Mouse (Mus musculus): ENCODE results near the gene Ehhadh. TPM values are rescaled to one million over a fixed set of nuclear protein-coding genes. Genes with fewer than 3 reads are reported as not detected.
A peak's percentile ranks its signal among the peaks of the same experiment; 100 is the strongest.

The Ehhadh gene
- polyA plus RNA-seq (2012; rRNA removed), result 3.0 and 4.3 TPM in 2 replicates

DNA sequence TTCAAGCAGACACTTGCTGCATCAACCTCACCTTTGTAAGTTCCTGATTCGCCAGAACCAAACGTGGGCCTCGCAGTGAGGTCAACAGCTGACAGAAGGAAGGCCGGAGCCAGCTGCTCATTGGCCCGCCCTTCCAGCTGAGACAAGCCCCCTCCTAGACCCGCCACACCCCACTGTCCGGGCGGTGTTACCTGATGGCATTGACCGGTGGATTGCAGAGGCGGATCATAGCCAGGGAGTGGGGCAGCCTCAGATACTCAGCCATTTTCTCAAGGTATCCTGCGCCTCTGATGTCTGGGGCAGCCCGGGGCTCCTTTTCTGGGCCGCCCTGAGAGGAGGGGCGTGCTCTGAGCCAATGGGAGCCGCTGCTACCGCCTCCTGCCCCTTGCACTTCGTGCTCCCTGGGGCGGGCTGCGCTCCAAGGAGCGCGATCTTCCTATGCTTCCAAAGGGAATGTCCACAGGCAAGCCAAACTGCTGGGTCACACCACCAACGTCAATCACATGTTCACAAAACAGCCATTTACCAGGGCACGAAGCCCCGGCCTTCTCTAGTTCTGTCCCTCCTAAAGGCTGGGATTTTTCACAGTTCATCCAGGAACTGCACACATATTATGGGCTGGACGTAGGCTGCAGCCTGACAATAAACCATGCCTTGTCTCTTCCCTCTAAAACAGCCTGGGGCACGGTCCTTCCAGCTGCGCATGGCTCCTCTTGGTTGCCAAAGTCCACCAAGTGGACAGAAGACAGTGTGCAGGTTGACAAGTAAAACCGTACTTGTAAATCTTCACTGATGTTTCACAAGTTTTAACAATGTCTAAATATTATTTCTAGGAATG, at the start of gene Ehhadh:
TSS of gene Ehhadh (minus strand) at position 292 of the 838 bp plus-strand sequence.
- no peak for TF ChIP-seq CTCF (IDR thresholded peaks at IDR 0.05; ENCODE audit: insufficient read depth, low read length)
- TF ChIP-seq POLR2A (IDR thresholded peaks at IDR 0.05; ENCODE audit: borderline replicate concordance, extremely low read depth, low read depth, low read length), result peak; percentile 51; the same call in 1 of the 2 replicates
- WGBS, result 5% methylated on average over 28 of the region's 28 CpGs
- Histone ChIP-seq H3K4me1 (ENCODE audit: control insufficient read depth, insufficient read depth, low read length) (0 out of 2 replicates have a peak, but pooled peaks cover 2% of the 10 kb centered on the region), H3K4me3 (replicated peaks; ENCODE audit: extremely low read depth, low read depth, low read length) (peak within 1 kb of the TSS; percentile 94)
- DNase-seq, result peak; percentile 75

DNA sequence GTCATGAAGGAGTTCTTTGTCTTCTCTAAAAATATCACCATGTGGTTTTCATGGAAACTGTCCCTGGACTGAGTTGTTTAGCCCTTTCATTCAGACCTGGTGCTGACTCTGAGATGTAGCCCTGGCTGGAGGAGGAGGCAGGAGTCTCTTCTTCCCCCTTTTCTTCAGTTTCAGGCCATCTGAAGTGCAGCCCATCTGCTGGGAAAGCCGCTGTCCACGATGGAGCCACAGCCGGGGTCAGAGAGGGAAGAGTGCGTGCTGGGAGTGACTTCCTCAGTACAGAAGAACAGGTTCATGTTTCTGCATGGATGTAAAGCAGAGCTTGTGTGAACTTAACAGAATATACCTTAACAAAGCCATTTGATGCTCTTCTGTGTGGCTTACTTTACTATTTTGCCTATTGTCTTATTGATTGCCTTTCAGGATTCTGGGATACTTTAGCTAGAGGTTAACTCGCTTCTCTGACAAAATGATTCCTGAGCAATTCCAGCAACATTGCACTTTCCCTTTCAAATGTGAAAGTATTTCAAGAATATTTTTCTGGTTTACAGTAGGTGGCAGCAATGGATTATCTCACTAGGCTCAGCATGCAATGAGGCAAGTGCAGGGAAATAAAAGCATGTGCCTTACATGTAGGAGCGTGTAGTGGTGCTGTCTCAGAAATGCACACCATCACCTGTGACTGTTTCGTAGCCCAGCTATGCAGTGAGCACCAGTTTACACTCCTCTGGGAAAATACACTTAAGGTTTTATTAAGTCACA, 48.9 kb upstream of the Ehhadh start:
- H3K4me1 ChIP-seq (ENCODE audit: control insufficient read depth, insufficient read depth, low read length), result peaks cover 4% of the 10 kb centered on the region; the same call in 1 of the 2 replicates
- DNase-seq, result no peak
- no peak for TF ChIP-seq POLR2A (IDR thresholded peaks at IDR 0.05; ENCODE audit: borderline replicate concordance, extremely low read depth, low read depth, low read length)
- TF ChIP-seq CTCF (IDR thresholded peaks at IDR 0.05; ENCODE audit: insufficient read depth, low read length), result peak; percentile 9; the same call in 1 of the 2 replicates
- WGBS, result 26% methylated on average over 7 of the region's 7 CpGs
- H3K4me3 ChIP-seq (replicated peaks; ENCODE audit: extremely low read depth, low read depth, low read length), result no peak overlapping the region

- TF ChIP-seq POLR2A (IDR thresholded peaks at IDR 0.05; ENCODE audit: borderline replicate concordance, extremely low read depth, low read depth, low read length) (no peak), CTCF (IDR thresholded peaks at IDR 0.05; ENCODE audit: insufficient read depth, low read length) (no peak)
- Histone ChIP-seq H3K4me3 (replicated peaks; ENCODE audit: extremely low read depth, low read depth, low read length) (no peak overlapping the region), H3K4me1 (ENCODE audit: control insufficient read depth, insufficient read depth, low read length) (peaks cover 4% of the 10 kb centered on the region; the same call in 1 of the 2 replicates)
- 33% methylated on average over 7 of the region's 7 CpGs for WGBS
- no peak for DNase-seq
Observed at GRCm38 (mm10) chr16:21835584-21835931, 48.0 kb upstream of the Ehhadh start.

GRCm38 (mm10) chr16:21834866-21835583, 47.4 kb upstream of the Ehhadh start:
- WGBS, result 77% methylated on average over 8 of the region's 8 CpGs
- TF ChIP-seq POLR2A (IDR thresholded peaks at IDR 0.05; ENCODE audit: borderline replicate concordance, extremely low read depth, low read depth, low read length), result no peak
- no peak for TF ChIP-seq CTCF (IDR thresholded peaks at IDR 0.05; ENCODE audit: insufficient read depth, low read length)
- DNase-seq, result no peak
- Histone ChIP-seq H3K4me3 (replicated peaks; ENCODE audit: extremely low read depth, low read depth, low read length) (no peak overlapping the region), H3K4me1 (ENCODE audit: control insufficient read depth, insufficient read depth, low read length) (peaks cover 4% of the 10 kb centered on the region; the same call in 1 of the 2 replicates)

GRCm38 (mm10) chr16:21833970-21834369, 46.4 kb upstream of the Ehhadh start:
- no peak overlapping the region for H3K4me3 ChIP-seq (replicated peaks; ENCODE audit: extremely low read depth, low read depth, low read length)
- 82% methylated on average over 10 of the region's 10 CpGs for WGBS
- no peak for DNase-seq
- H3K4me1 ChIP-seq (ENCODE audit: control insufficient read depth, insufficient read depth, low read length), result peaks cover 4% of the 10 kb centered on the region; the same call in 1 of the 2 replicates
- TF ChIP-seq CTCF (IDR thresholded peaks at IDR 0.05; ENCODE audit: insufficient read depth, low read length), result no peak
- no peak for TF ChIP-seq POLR2A (IDR thresholded peaks at IDR 0.05; ENCODE audit: borderline replicate concordance, extremely low read depth, low read depth, low read length)

GRCm38 (mm10) chr16:21833469-21833868, 45.9 kb upstream of the Ehhadh start:
- DNase-seq, result no peak
- TF ChIP-seq POLR2A (IDR thresholded peaks at IDR 0.05; ENCODE audit: borderline replicate concordance, extremely low read depth, low read depth, low read length) (no peak), CTCF (IDR thresholded peaks at IDR 0.05; ENCODE audit: insufficient read depth, low read length) (no peak)
- Histone ChIP-seq H3K4me3 (replicated peaks; ENCODE audit: extremely low read depth, low read depth, low read length) (no peak overlapping the region), H3K4me1 (ENCODE audit: control insufficient read depth, insufficient read depth, low read length) (peaks cover 4% of the 10 kb centered on the region; the same call in 1 of the 2 replicates)
- 60% methylated on average over 1 of the region's 1 CpGs for WGBS

- TF ChIP-seq CTCF (IDR thresholded peaks at IDR 0.05; ENCODE audit: insufficient read depth, low read length), result no peak
- TF ChIP-seq POLR2A (IDR thresholded peaks at IDR 0.05; ENCODE audit: borderline replicate concordance, extremely low read depth, low read depth, low read length), result no peak
- Histone ChIP-seq H3K4me1 (ENCODE audit: control insufficient read depth, insufficient read depth, low read length) (peaks cover 4% of the 10 kb centered on the region; the same call in 1 of the 2 replicates), H3K4me3 (replicated peaks; ENCODE audit: extremely low read depth, low read depth, low read length) (no peak overlapping the region)
- no peak for DNase-seq
- 45% methylated on average over 5 of the region's 5 CpGs for WGBS
Observed at GRCm38 (mm10) chr16:21831764-21832163, 44.2 kb upstream of the Ehhadh start.

GRCm38 (mm10) chr16:21830784-21831183, 43.2 kb upstream of the Ehhadh start:
- H3K4me1 ChIP-seq (ENCODE audit: control insufficient read depth, insufficient read depth, low read length), result peaks cover 4% of the 10 kb centered on the region; the same call in 1 of the 2 replicates
- no peak overlapping the region for H3K4me3 ChIP-seq (replicated peaks; ENCODE audit: extremely low read depth, low read depth, low read length)
- DNase-seq, result no peak
- WGBS, result 58% methylated on average over 6 of the region's 6 CpGs
- TF ChIP-seq CTCF (IDR thresholded peaks at IDR 0.05; ENCODE audit: insufficient read depth, low read length) (no peak), POLR2A (IDR thresholded peaks at IDR 0.05; ENCODE audit: borderline replicate concordance, extremely low read depth, low read depth, low read length) (no peak)

- Histone ChIP-seq H3K4me1 (ENCODE audit: control insufficient read depth, insufficient read depth, low read length) (peaks cover 2% of the 10 kb centered on the region; the same call in 1 of the 2 replicates), H3K4me3 (replicated peaks; ENCODE audit: extremely low read depth, low read depth, low read length) (no peak overlapping the region)
- DNase-seq, result no peak
- TF ChIP-seq CTCF (IDR thresholded peaks at IDR 0.05; ENCODE audit: insufficient read depth, low read length), result no peak
- TF ChIP-seq POLR2A (IDR thresholded peaks at IDR 0.05; ENCODE audit: borderline replicate concordance, extremely low read depth, low read depth, low read length), result no peak
- 20% methylated on average over 5 of the region's 5 CpGs for WGBS
Observed at GRCm38 (mm10) chr16:21829711-21830110, 42.1 kb upstream of the Ehhadh start.

Measured in lung, adult 2 months (tissue).